Mouse (Mus musculus): Measurements from ENCODE around the gene Ensa. TPM values are rescaled to one million over a fixed set of nuclear protein-coding genes. Genes with fewer than 3 reads are reported as not detected.

Ensa gene
- polyA plus RNA-seq, 1 experiment, result 2.8 TPM

DNA sequence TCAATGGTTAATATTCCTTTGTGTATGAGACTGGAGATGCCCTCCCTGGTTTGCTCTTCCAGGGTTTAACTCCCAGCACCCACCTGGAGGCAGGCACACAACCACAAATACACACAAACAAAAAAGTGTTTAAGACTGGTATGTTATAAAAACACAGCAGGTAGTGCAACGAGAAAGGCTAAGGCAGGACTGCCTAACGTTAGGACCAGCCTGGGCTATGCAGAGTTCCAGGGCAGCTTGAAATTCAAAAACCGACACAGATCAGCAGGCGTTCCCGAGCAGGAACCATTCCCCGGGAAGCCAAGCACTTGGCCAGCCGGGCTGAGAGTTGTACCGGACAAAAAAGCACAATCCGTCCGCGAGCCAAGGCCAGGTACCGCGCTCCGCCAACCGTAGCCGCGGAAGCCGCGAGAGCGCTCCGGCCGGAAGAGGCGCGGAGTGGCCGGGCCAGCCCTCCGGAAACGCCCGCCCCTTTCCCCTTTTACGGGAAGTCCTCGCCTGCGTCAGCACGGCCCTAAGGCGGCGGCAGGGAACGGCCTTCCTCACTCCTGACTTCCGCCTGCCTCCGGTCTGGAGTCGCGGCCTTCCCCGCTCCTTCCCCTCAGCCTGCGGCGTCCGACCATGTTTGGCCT, 33.6 kb downstream of the Ensa start, which contains the start of gene Mcl1:
Mcl1 (plus strand) TSS at position 553 of the 632 bp plus-strand sequence.
- Histone ChIP-seq H3K4me1 (ENCODE audit: control insufficient read depth) (peaks cover 54% of the 10 kb centered on the region), H3K9me3 (ENCODE audit: control insufficient read depth, low read length) (no peaks in the 10 kb centered on the region), H3K4me3 (replicated peaks) (peak within 1 kb of the TSS; percentile 79), H3K36me3 (ENCODE audit: control insufficient read depth) (peaks cover 54% of the 10 kb centered on the region), H3K27me3 (ENCODE audit: control insufficient read depth) (no peaks in the 10 kb centered on the region)
- TF ChIP-seq TAL1 (IDR thresholded peaks at IDR 0.05; ENCODE audit: low read length) (no peak), GATA1 (IDR thresholded peaks at IDR 0.05; ENCODE audit: low read length) (no peak)

DNA sequence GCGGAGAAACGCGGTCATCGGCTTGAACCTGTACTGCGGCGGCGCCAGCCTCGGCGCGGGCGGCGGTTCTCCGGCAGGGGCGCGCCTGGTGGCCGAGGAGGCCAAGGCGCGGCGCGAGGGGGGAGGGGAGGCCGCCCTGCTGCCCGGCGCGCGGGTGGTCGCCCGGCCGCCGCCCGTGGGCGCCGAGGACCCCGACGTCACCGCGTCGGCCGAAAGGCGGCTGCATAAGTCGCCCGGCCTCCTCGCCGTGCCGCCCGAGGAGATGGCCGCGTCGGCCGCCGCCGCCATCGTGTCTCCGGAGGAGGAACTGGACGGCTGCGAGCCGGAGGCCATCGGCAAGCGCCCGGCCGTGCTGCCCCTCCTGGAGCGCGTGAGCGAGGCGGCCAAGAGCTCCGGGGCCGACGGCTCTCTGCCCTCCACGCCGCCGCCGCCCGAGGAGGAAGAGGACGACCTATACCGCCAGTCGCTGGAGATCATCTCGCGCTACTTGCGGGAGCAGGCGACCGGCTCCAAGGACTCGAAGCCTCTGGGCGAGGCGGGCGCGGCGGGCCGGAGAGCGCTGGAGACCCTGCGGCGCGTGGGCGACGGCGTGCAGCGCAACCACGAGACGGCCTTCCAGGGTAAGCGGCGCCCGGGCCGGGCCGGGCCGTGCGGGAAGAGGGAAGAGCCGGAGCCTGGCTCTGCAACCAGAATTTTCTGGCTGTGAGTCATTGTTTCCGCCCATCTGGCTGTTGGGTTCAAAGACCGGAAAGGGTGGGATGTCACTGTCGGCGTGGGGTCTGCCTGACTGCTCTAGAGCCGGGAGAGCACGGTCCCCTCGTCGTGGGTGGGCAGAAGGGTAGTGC, 34.3 kb downstream of the Ensa start:
- Histone ChIP-seq H3K36me3 (ENCODE audit: control insufficient read depth) (peaks cover 61% of the 10 kb centered on the region), H3K4me3 (replicated peaks) (peak overlapping the region; percentile 79), H3K27me3 (ENCODE audit: control insufficient read depth) (no peaks in the 10 kb centered on the region), H3K4me1 (ENCODE audit: control insufficient read depth) (peaks cover 58% of the 10 kb centered on the region), H3K9me3 (ENCODE audit: control insufficient read depth, low read length) (no peaks in the 10 kb centered on the region)
- TF ChIP-seq TAL1 (IDR thresholded peaks at IDR 0.05; ENCODE audit: low read length) (no peak), GATA1 (IDR thresholded peaks at IDR 0.05; ENCODE audit: low read length) (no peak)

DNA sequence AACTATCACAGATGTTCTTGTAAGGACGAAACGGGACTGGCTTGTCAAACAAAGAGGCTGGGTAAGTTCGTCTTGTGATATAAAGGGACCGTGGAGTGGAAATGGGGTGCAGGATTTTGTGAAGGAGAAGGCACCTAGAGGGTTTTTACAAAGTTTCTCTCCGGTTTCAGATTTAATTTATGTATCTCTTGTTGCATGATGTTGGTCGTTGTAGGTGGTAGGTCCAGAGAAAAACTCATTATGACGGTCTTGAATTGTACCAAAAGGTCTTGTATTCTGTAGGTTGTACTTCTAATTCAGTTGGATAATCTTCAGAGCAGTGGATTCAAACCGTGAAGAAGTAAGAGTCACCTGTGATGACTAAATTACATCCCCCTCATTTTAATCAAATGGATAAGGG, 35.2 kb downstream of the Ensa start:
- H3K36me3 ChIP-seq (ENCODE audit: control insufficient read depth), result peaks cover 70% of the 10 kb centered on the region
- TF ChIP-seq GATA1 (IDR thresholded peaks at IDR 0.05; ENCODE audit: low read length) (no peak), TAL1 (IDR thresholded peaks at IDR 0.05; ENCODE audit: low read length) (no peak)
- H3K4me3 ChIP-seq (replicated peaks), result peak overlapping the region; percentile 79
- H3K4me1 ChIP-seq (ENCODE audit: control insufficient read depth), result peaks cover 67% of the 10 kb centered on the region
- H3K9me3 ChIP-seq (ENCODE audit: control insufficient read depth, low read length), result no peaks in the 10 kb centered on the region
- no peaks in the 10 kb centered on the region for H3K27me3 ChIP-seq (ENCODE audit: control insufficient read depth)

DNA sequence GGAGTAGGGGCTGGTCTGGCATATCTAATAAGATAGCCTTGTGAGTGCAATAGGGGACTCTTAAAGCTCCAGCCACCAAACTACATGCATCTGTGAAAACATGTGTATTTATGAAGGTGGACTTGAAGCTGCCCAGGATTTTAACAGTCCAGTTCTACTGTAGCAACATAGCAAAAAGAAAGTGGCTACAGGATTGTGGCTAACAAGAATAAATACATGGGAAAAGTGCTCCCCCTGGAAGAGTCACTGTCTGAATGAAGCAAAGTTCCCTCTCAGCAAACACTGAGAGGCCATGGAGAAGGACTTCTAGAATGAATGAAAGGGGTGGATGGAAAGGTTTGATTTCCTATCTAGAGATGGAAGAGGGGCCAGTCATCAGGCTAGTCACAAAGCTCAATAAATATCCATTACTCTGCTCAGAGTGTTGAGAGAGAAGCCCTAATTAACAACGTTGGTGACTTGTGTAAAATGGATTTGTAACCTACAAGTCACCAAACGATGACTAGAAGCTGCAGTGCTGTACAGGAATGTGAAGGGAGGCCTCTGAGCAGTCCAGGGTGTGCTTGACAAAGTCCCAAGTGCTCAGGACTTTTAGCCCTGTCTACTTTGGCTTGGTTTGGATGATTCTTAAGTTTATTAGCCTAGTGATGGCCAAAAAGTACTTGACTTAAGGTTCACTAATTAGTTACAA, 36.1 kb downstream of the Ensa start:
- Histone ChIP-seq H3K27me3 (ENCODE audit: control insufficient read depth) (no peaks in the 10 kb centered on the region), H3K4me3 (replicated peaks) (peak overlapping the region; percentile 79), H3K4me1 (ENCODE audit: control insufficient read depth) (peaks cover 75% of the 10 kb centered on the region), H3K36me3 (ENCODE audit: control insufficient read depth) (peaks cover 74% of the 10 kb centered on the region), H3K9me3 (ENCODE audit: control insufficient read depth, low read length) (no peaks in the 10 kb centered on the region)
- no peak for TF ChIP-seq GATA1 (IDR thresholded peaks at IDR 0.05; ENCODE audit: low read length)
- no peak for TF ChIP-seq TAL1 (IDR thresholded peaks at IDR 0.05; ENCODE audit: low read length)

DNA sequence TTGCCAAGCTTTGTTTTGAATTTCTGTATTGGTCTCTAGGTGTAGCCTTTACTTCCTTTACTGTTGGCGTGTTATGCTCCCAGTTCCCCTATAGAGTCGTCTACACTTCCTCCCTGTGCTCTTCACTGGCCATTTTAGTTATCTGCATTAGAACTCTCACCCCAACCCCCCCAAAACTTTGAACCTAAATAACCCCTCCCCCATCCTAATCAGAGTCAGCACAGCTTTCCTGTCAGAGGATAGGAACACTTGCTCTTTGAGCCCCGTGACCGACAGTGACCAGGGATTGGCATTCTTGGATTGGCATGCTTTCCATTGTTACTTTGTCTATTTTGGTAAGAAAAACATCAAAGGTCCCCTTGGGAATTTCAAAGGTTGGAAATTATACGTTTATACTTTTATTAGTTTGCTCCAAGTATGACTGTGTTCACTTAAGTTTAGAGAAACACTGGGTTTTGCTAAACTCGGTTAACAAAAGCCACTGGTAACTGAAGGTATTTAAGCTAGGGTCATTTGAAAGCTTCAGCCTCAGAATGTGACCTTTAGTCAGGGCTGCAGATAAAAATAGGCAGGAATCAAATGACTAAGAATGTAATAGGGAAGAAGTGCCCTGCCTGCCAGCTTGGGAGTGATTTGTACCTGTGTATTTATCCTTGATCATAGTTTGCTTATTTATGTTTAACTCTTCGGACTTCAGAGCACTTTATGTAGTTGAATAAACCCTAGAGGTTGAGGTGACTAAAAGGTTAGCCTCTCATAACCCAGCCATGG, 37.3 kb downstream of the Ensa start:
- Histone ChIP-seq H3K27me3 (ENCODE audit: control insufficient read depth) (no peaks in the 10 kb centered on the region), H3K4me1 (ENCODE audit: control insufficient read depth) (peaks cover 78% of the 10 kb centered on the region), H3K36me3 (ENCODE audit: control insufficient read depth) (peaks cover 84% of the 10 kb centered on the region), H3K9me3 (ENCODE audit: control insufficient read depth, low read length) (no peaks in the 10 kb centered on the region), H3K4me3 (replicated peaks) (peak overlapping the region; percentile 79)
- TF ChIP-seq GATA1 (IDR thresholded peaks at IDR 0.05; ENCODE audit: low read length) (no peak), TAL1 (IDR thresholded peaks at IDR 0.05; ENCODE audit: low read length) (no peak)

DNA sequence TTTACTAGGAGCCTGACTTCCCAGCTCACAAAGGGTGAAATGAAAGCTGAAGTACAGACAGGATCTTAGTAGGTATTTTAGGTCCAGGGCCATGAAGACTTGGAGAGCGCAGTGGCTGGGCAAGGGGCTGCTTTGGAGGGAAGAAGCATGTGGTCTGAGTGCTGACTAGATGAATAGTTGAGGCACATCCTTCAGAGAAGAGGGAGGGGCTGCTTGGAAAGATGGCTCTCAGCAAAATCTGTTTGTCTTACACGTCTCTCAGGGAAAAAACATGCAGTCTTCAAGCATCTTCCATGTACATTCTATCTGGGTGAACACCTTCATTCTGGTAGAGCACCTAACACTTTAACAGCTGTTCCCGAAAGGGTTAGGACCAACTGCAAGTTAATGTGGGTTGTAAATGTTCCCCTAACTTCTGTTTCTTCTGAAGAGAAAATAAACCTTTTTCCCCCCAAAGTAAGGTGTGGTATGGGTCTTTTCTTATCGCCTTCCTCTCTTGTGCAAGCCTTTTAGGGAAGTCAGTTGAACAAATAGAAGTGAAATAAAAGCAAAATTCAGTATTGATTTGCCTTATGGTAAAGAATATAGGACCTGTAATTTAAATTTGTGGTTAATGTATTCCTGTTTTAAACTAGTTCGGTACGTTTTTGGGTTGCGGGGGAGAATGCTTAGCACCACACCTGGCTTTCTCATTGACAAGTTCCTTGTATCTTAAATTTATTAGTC, 38.1 kb downstream of the Ensa start:
- peak overlapping the region; percentile 79 for H3K4me3 ChIP-seq (replicated peaks)
- H3K4me1 ChIP-seq (ENCODE audit: control insufficient read depth), result peaks cover 78% of the 10 kb centered on the region
- H3K36me3 ChIP-seq (ENCODE audit: control insufficient read depth), result peaks cover 88% of the 10 kb centered on the region
- H3K9me3 ChIP-seq (ENCODE audit: control insufficient read depth, low read length), result no peaks in the 10 kb centered on the region
- TF ChIP-seq TAL1 (IDR thresholded peaks at IDR 0.05; ENCODE audit: low read length) (no peak), GATA1 (IDR thresholded peaks at IDR 0.05; ENCODE audit: low read length) (no peak)
- no peaks in the 10 kb centered on the region for H3K27me3 ChIP-seq (ENCODE audit: control insufficient read depth)

DNA sequence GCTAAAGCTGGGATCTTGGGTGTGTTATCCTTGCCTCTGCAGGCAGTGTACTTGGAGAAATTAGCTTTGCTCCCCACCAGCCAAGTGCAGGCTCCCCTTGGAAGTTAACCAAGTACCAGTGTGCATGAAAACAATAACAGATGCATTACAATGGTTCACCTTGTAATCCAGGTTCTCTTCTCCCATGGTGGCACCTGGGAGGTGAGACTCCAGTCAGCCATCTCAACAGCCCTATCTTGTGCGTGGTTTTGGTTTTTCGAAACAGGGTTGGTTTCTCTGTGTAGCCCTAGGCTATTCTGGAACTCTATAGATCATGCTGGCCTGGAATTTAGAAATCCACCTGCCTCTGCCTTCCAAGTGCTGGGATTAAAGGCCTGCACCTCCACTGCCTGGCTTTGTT, 38.7 kb downstream of the Ensa start:
- peaks cover 81% of the 10 kb centered on the region for H3K4me1 ChIP-seq (ENCODE audit: control insufficient read depth)
- TF ChIP-seq GATA1 (IDR thresholded peaks at IDR 0.05; ENCODE audit: low read length) (no peak), TAL1 (IDR thresholded peaks at IDR 0.05; ENCODE audit: low read length) (no peak)
- H3K9me3 ChIP-seq (ENCODE audit: control insufficient read depth, low read length), result no peaks in the 10 kb centered on the region
- H3K36me3 ChIP-seq (ENCODE audit: control insufficient read depth), result peaks cover 94% of the 10 kb centered on the region
- peak overlapping the region; percentile 13 for H3K4me3 ChIP-seq (replicated peaks)
- H3K27me3 ChIP-seq (ENCODE audit: control insufficient read depth), result no peaks in the 10 kb centered on the region

DNA sequence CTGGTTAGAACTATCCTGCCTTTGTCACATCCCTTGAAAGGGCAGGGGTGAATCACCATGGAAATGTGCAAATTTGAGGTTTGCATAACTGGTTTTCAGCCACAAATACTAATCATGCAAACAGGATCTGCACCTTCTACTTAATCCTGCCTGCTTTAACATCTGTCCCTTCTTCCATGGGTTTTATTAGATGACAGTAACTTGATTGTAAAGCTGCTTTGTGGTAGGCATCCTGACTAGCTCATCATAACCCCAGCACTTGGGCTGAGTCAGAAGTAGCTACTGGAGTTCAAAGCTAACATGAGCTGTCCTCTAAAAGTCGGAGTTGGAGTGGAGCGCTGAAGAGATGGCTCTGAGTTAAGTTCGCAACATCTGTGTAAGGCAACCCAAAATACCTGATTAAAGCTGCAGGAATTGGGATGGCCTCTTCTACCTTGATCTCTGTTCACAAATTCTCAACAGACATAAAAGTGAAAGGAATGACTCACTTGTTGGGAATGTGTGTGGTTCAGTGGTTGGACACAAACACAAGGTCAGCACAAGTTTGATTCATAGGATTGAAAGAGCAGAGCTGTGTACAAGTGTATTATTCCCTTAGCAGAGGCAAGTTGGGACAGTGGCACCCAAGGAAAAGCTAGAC, 39.3 kb downstream of the Ensa start:
- Histone ChIP-seq H3K4me3 (replicated peaks) (peak overlapping the region; percentile 13), H3K9me3 (ENCODE audit: control insufficient read depth, low read length) (no peaks in the 10 kb centered on the region), H3K27me3 (ENCODE audit: control insufficient read depth) (no peaks in the 10 kb centered on the region), H3K4me1 (ENCODE audit: control insufficient read depth) (peaks cover 87% of the 10 kb centered on the region), H3K36me3 (ENCODE audit: control insufficient read depth) (peaks cover 98% of the 10 kb centered on the region)
- no peak for TF ChIP-seq TAL1 (IDR thresholded peaks at IDR 0.05; ENCODE audit: low read length)
- TF ChIP-seq GATA1 (IDR thresholded peaks at IDR 0.05; ENCODE audit: low read length), result no peak

All from erythroblast, embryonic 14.5 days (primary cell).